Mouse (Mus musculus) limb, embryonic 11.5 days (tissue): ENCODE data around the gene Slc7a6os. TPM values are rescaled to one million over a fixed set of nuclear protein-coding genes. Genes with fewer than 3 reads are reported as not detected.
"Not testable (repeated sequence)": the region's sequence is repeated elsewhere in the genome, so short reads cannot be mapped to it uniquely, and the experiment has no call there.

Experiments used
- ATAC-seq: fragments of 200-750 bp; cut with Nextera tagmentation; 2 replicates; pipeline ENCODE4 v1.8.0; 2017; ENCODE audit warnings: low read depth; ENCODE audit not compliant: insufficient number of reproducible peaks, low FRiP score, low TSS enrichment
- DNase-seq: peaks from one replicate; pipeline ENCODE4 v3.0.0-alpha.2; 2015; ENCODE audit warnings: low spot score
- H3K27ac ChIP-seq: fragments of 300-500 bp; sonication (generic); replicated peaks from 2 replicates; pipeline ENCODE4 v1.5.1; 2014; ENCODE audit warnings: low read depth, mild to moderate bottlenecking, low read length
- H3K27me3 ChIP-seq: fragments of 300-500 bp; sonication (generic); 2 replicates; pipeline ENCODE4 v1.6.1; 2014; ENCODE audit warnings: mild to moderate bottlenecking, low read length, mixed read lengths; ENCODE audit not compliant: control insufficient read depth, insufficient read depth
- H3K36me3 ChIP-seq: fragments of 300-500 bp; sonication (generic); 2 replicates; pipeline ENCODE4 v1.6.1; 2014; ENCODE audit warnings: mild to moderate bottlenecking, low read length, moderate library complexity, mixed read lengths; ENCODE audit not compliant: control insufficient read depth, insufficient read depth
- H3K4me1 ChIP-seq: fragments of 300-500 bp; sonication (generic); 2 replicates; pipeline ENCODE4 v1.6.1; 2014; ENCODE audit warnings: low read length, mixed read lengths; ENCODE audit not compliant: control insufficient read depth, insufficient read depth
- H3K4me2 ChIP-seq: fragments of 300-500 bp; sonication (generic); 2 replicates; pipeline ENCODE4 v1.6.1; 2014; ENCODE audit warnings: low read depth, mild to moderate bottlenecking, moderate library complexity; ENCODE audit not compliant: severe bottlenecking
- H3K4me3 ChIP-seq: fragments of 300-500 bp; sonication (generic); 2 replicates; pipeline ENCODE4 v1.5.1; 2014; ENCODE audit warnings: low read depth, low read length
- H3K9ac ChIP-seq: fragments of 300-500 bp; sonication (generic); 2 replicates; pipeline ENCODE4 v1.6.1; 2014; ENCODE audit warnings: mild to moderate bottlenecking, low read length
- H3K9me3 ChIP-seq: fragments of 300-500 bp; sonication (generic); 2 replicates; pipeline ENCODE4 v1.6.1; 2016; ENCODE audit warnings: low read length; ENCODE audit not compliant: control insufficient read depth
- WGBS: fragments of 180-500 bp; shearing (Covaris S2); extraction: QIAGEN DNeasy Blood & Tissue Kit; methylation state at CpG from one replicate; pipeline ENCODE4 v1.1.7; 2014; 5-methylcytosine and 5-hydroxymethylcytosine counted together
- polyA plus RNA-seq: library from polyadenylated mRNA; unstranded; fragments of >200 nt; fragmentation: Nextera tagmentation; extraction: Ambion mirVana; gene quantifications from 2 replicates; pipeline ENCODE4 v1.2.1, GENCODE M21; 2014

The Slc7a6os gene
- polyA plus RNA-seq, 1 experiment from 2014 or later = 50.8 TPM

DNA sequence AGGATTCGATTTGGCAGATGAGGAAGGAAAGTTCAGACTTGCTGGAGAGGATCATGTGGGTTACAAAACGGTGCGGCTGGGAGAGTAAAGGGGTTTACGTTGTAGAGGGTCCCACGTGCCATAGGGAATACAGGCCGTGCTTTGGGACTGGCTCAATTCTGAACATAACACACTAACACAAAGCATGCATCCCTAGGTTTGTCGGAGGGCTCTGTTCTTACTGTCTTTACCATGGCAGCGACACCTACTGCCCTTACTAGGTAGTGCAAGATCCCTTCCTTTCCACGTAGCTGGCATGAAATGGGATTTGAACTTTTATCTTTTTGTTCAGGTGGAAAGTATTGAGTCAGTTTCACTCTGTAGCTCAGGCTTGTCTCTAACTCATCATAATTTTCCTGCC is 15.9 kb upstream of the Slc7a6os start:
- H3K4me1 ChIP-seq = no peaks in the 10 kb centered on the region

GRCm38 (mm10) chr8:106219620-106220019 is 8.9 kb upstream of the Slc7a6os start:
- Histone ChIP-seq H3K4me1 (no peaks in the 10 kb centered on the region), H3K27me3 (no peaks in the 10 kb centered on the region), H3K4me3 (no peak overlapping the region), H3K9me3 (no peaks in the 10 kb centered on the region), H3K9ac (no peak overlapping the region), H3K36me3 (peaks cover 16% of the 10 kb centered on the region; the same call in 1 of the 2 replicates), H3K27ac (no peak overlapping the region), H3K4me2 (no peak overlapping the region)
- DNase-seq (no peak), ATAC-seq (no peak)
- 90% methylated on average over 3 of the region's 3 CpGs for WGBS

More for the DNA sequence above, 15.9 kb upstream of the Slc7a6os start:
- Histone ChIP-seq H3K27ac (no peak overlapping the region), H3K4me2 (no peak overlapping the region), H3K36me3 (peaks cover 8% of the 10 kb centered on the region), H3K9ac (no peak overlapping the region), H3K27me3 (no peaks in the 10 kb centered on the region), H3K9me3 (no peaks in the 10 kb centered on the region), H3K4me3 (no peak overlapping the region)
- peak; percentile 78 for DNase-seq
- no peak for ATAC-seq
- 50% methylated on average over 9 of the region's 9 CpGs for WGBS

DNA sequence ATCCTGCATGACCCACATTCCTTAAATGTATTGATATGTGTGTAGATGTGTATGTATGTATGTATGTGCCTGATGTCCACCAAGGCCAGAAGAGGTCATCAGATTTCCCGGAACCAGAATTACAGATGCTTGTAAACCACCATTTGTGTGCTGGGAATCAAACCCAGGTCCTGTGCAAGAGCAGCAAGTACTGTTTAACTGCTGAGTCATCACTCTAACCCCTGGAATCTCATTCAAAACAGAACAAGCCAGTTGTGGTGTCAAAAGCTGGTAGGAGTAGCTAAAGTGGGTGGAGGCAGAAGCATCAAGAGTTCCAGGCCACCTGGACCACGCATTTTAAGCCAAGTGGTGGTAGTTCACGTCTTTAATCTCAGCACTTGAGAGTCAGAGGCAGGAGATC is 3.2 kb upstream of the Slc7a6os start:
- no peak overlapping the region for H3K4me2 ChIP-seq
- H3K9ac ChIP-seq = no peak overlapping the region
- no peak overlapping the region for H3K4me3 ChIP-seq
- H3K36me3 ChIP-seq = peaks cover 10% of the 10 kb centered on the region
- DNase-seq (no peak), ATAC-seq (no peak)
- no peak overlapping the region for H3K27ac ChIP-seq
- WGBS = 89% methylated on average over 3 of the region's 3 CpGs
- no peaks in the 10 kb centered on the region for H3K27me3 ChIP-seq
- peaks cover 10% of the 10 kb centered on the region; the same call in 1 of the 2 replicates for H3K4me1 ChIP-seq
- H3K9me3 ChIP-seq = no peaks in the 10 kb centered on the region

DNA sequence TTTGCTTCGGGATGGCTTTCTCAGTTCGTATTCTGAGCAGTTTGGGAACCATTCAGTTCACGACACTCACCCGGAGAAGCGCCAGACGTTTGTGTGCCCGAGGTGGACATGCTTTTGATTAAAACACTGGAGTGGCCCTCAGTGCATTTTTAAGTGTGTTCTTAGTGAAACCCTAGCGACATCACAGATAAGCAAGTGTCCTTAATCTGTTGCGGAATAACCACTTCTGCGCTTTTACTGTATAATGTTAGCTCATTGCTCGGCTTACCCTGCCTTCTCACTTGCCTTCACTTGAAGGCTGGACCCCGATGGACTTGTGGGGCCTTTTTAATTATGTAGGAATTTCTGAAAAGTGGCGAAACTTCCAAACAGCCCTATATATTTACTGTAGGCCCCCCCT is 686 bp upstream of the Slc7a6os start:
- ATAC-seq (no peak), DNase-seq (no peak)
- peak overlapping the region; percentile 89 for H3K4me3 ChIP-seq
- peaks cover 10% of the 10 kb centered on the region; the same call in 1 of the 2 replicates for H3K4me1 ChIP-seq
- peak overlapping the region; percentile 91 for H3K9ac ChIP-seq
- H3K4me2 ChIP-seq = peak overlapping the region; percentile 76
- 8% methylated on average over 13 of the region's 13 CpGs for WGBS
- no peaks in the 10 kb centered on the region for H3K9me3 ChIP-seq
- H3K36me3 ChIP-seq = peaks cover 12% of the 10 kb centered on the region
- no peaks in the 10 kb centered on the region for H3K27me3 ChIP-seq
- peak overlapping the region; percentile 81 for H3K27ac ChIP-seq

GRCm38 (mm10) chr8:106210035-106210731 is 552 bp downstream of the Slc7a6os start:
- Histone ChIP-seq H3K4me2 (peak overlapping the region; percentile 76), H3K4me1 (peaks cover 10% of the 10 kb centered on the region; the same call in 1 of the 2 replicates), H3K36me3 (peaks cover 13% of the 10 kb centered on the region), H3K9ac (peak overlapping the region; percentile 91), H3K4me3 (peak overlapping the region; percentile 89), H3K27me3 (no peaks in the 10 kb centered on the region), H3K9me3 (no peaks in the 10 kb centered on the region), H3K27ac (peak overlapping the region; percentile 81)
- 2% methylated on average over 35 of the region's 35 CpGs for WGBS
- peak; percentile 67 for ATAC-seq
- peak; percentile 35 for DNase-seq

GRCm38 (mm10) chr8:106199596-106199995 is 11.1 kb downstream of the Slc7a6os start:
- not testable (repeated sequence) for H3K9ac ChIP-seq, H3K27me3 ChIP-seq, H3K9me3 ChIP-seq, ATAC-seq, H3K4me3 ChIP-seq, DNase-seq, H3K27ac ChIP-seq, H3K4me2 ChIP-seq, H3K4me1 ChIP-seq
- H3K36me3 ChIP-seq = peaks cover 13% of the 10 kb centered on the region
- 87% methylated on average over 3 of the region's 3 CpGs for WGBS

DNA sequence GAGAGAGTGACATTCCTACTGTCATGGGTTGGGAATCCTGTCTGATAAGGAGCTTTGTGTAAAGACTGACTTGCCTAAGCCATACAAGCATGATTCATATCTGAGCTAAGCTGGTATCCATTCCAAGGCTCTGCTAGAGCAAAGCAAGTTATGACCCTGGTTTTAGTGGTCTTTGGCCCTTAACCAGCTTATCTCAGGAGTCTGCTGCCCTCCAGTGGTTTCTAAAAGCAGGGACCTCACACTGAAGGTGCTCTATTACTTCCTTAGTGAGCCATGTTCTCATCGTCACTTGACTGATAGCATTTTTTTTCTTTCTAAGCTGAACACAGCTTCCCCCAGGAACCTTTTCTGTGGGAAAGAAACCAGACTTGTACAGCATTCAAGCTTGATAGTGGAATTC is 12.0 kb downstream of the Slc7a6os start:
- WGBS = 23% methylated on average over 1 of the region's 1 CpGs
- no peaks in the 10 kb centered on the region for H3K4me1 ChIP-seq
- H3K27me3 ChIP-seq = no peaks in the 10 kb centered on the region
- DNase-seq (peak; percentile 41), ATAC-seq (no peak)
- no peak overlapping the region for H3K4me2 ChIP-seq
- no peak overlapping the region for H3K27ac ChIP-seq
- no peak overlapping the region for H3K9ac ChIP-seq
- peaks cover 15% of the 10 kb centered on the region for H3K36me3 ChIP-seq
- no peaks in the 10 kb centered on the region for H3K9me3 ChIP-seq
- no peak overlapping the region for H3K4me3 ChIP-seq

DNA sequence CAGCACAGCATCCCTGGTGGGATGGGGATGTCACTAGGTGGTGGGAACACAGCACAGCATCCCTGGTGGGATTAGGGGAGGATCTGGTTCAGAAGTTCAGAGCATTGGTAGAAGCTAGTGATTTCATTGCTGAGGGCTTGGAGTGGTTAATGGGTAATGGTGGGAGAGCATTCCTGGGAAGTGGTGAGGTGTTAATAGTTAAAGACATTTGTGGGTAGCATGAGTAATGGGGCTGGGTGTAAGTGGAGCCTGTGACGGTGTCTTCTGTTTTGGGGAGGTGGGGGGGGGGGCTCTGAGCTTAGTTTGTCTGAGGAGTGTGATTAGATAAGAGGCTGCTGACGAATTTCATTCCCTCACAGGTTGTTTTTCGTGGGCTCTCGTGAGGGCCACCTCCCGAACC is 16.7 kb downstream of the Slc7a6os start:
- ATAC-seq (no peak), DNase-seq (no peak)
- Histone ChIP-seq H3K4me2 (no peak overlapping the region), H3K9ac (no peak overlapping the region), H3K4me1 (no peaks in the 10 kb centered on the region), H3K9me3 (no peaks in the 10 kb centered on the region), H3K27ac (no peak overlapping the region), H3K4me3 (no peak overlapping the region), H3K36me3 (peaks cover 14% of the 10 kb centered on the region), H3K27me3 (no peaks in the 10 kb centered on the region)
- WGBS = 88% methylated on average over 5 of the region's 5 CpGs

GRCm38 (mm10) chr8:106193162-106193561 is 17.6 kb downstream of the Slc7a6os start:
- WGBS = 91% methylated on average over 6 of the region's 6 CpGs

More at GRCm38 (mm10) chr8:106193162-106193561, 17.6 kb downstream of the Slc7a6os start:
- ATAC-seq (no peak), DNase-seq (no peak)
- Histone ChIP-seq H3K4me3 (no peak overlapping the region), H3K4me2 (no peak overlapping the region), H3K27ac (no peak overlapping the region), H3K27me3 (no peaks in the 10 kb centered on the region), H3K4me1 (no peaks in the 10 kb centered on the region), H3K36me3 (peaks cover 14% of the 10 kb centered on the region), H3K9ac (no peak overlapping the region), H3K9me3 (no peaks in the 10 kb centered on the region)
